Mouse (Mus musculus): ENCODE results near the gene Tex12.

DNA sequence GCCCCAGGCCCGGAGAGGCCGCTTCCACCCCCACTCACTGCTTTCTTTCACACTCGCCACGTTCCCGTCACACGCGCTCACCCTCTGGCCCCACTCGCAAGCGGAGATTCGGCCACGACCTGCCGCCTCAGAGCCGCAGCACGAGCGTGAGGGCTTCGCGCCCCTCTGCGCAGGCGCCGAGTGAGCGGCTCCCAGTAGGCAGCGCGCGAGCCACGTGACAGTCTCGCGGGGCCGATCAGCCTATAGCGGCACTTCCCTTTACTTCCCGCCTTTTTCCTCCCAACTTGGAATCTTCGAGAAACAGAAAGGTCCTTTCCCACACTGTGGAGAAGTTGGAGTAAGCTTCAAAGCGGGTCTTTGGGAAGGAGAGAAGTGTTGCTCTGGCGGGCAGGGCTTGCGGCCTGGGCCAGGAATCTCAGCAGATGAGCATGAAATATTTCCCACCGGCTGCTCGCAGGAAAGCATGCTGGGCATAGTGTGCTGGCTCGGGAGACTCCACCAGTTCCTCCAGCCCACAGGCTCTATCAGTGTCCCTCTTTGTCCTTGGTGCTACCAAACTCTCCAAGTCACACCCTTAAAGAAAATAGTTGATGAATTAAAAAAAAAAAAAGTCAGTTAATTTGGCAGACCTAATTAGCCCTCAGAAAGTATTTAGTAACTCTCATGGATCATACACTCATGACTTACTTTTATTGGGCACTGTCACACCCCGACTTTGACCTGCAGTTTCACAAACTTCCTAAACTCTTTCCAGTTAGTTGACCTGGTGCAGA, at the start of gene Tex12:
- TF ChIP-seq ZC3H11A (IDR thresholded peaks at IDR 0.05; ENCODE audit: low read depth, low read length) (no peak), CTCF (IDR thresholded peaks at IDR 0.05 in 2 of 3, conservative IDR thresholded peaks at IDR 0.05 in 1 of 3; ENCODE audit: control insufficient read depth in 1 of 3, insufficient read depth in 1 of 3, low read depth in 2 of 3, low read length in 3 of 3, poor library complexity in 1 of 3, severe bottlenecking in 1 of 3) (no peak), TCF12 (IDR thresholded peaks at IDR 0.05; ENCODE audit: low read depth, low read length) (no peak)
